Mouse (Mus musculus) liver, adult 2 months (tissue): ENCODE results near the gene Pde4a. TPM values are rescaled to one million over a fixed set of nuclear protein-coding genes. Genes with fewer than 3 reads are reported as not detected.

ENCODE experiments used
- DNase-seq: peaks from one replicate; pipeline ENCODE4 v3.0.0-alpha.2; 2011; ENCODE audit warnings: low read depth, low spot score; ENCODE audit errors: extremely low read depth
- H3K27ac ChIP-seq: fragments of 200-500 bp; replicated peaks from 2 replicates; pipeline ENCODE4 v1.5.1; 2012; ENCODE audit warnings: low read depth, mild to moderate bottlenecking, control low read depth, inconsistent platforms, low read length; ENCODE audit not compliant: insufficient read depth
- H3K27me3 ChIP-seq: fragments of 200-500 bp; 2 replicates; pipeline ENCODE4 v1.6.1; 2012; ENCODE audit warnings: mild to moderate bottlenecking, moderate library complexity, low read length, inconsistent platforms; ENCODE audit not compliant: control insufficient read depth, insufficient read depth
- H3K36me3 ChIP-seq: fragments of 200-500 bp; 2 replicates; pipeline ENCODE4 v1.6.1; 2012; ENCODE audit warnings: low read length, inconsistent platforms; ENCODE audit not compliant: control insufficient read depth, insufficient read depth
- H3K4me1 ChIP-seq: fragments of 200-500 bp; 2 replicates; pipeline ENCODE4 v1.6.1; 2011; ENCODE audit warnings: low read length; ENCODE audit not compliant: control insufficient read depth, insufficient read depth
- H3K4me3 ChIP-seq: fragments of 200-500 bp; 2 replicates; pipeline ENCODE4 v1.5.1; 2011; ENCODE audit warnings: low read depth, mild to moderate bottlenecking, control low read depth, low read length, moderate library complexity; ENCODE audit not compliant: insufficient read depth
- H3K79me2 ChIP-seq: fragments of 200-500 bp; 2 replicates; pipeline ENCODE4 v1.6.1; 2012; ENCODE audit warnings: inconsistent platforms, mild to moderate bottlenecking, low read length, moderate library complexity; ENCODE audit not compliant: control insufficient read depth, insufficient read depth
- H3K9ac ChIP-seq: fragments of 200-500 bp; 2 replicates; pipeline ENCODE4 v1.6.1; 2012; ENCODE audit warnings: low read depth, mild to moderate bottlenecking, control low read depth, inconsistent platforms, low read length
- CTCF ChIP-seq: fragments of 200-500 bp; IDR thresholded peaks from 2 replicates; pipeline ENCODE4 v1.5.1; 2011; ENCODE audit warnings: low read depth, low read length, control low read depth
- POLR2A ChIP-seq: fragments of 200-500 bp; IDR thresholded peaks from 2 replicates; pipeline ENCODE4 v1.6.1; 2011; ENCODE audit warnings: low read length, control low read depth; ENCODE audit not compliant: insufficient read depth; ENCODE audit errors: extremely low read depth
- WGBS: fragments of 180-500 bp; shearing (Covaris S2); methylation state at CpG from one replicate; pipeline ENCODE4 v1.1.7; 2018; 5-methylcytosine and 5-hydroxymethylcytosine counted together
- polyA plus RNA-seq: library from polyadenylated mRNA; depleted of rRNA; stranded (reverse); fragments of >200 nt; gene quantifications from 2 replicates; pipeline ENCODE4 v1.2.3, GENCODE M21; 2012
- total RNA-seq: library from RNA; depleted of rRNA; stranded (reverse); fragments of >200 nt; gene quantifications from 2 replicates; pipeline ENCODE4 v1.2.3, GENCODE M21; 2014

The Pde4a gene
- total and polyA plus RNA-seq, 2 experiments: 1.0 to 3.5 TPM

DNA sequence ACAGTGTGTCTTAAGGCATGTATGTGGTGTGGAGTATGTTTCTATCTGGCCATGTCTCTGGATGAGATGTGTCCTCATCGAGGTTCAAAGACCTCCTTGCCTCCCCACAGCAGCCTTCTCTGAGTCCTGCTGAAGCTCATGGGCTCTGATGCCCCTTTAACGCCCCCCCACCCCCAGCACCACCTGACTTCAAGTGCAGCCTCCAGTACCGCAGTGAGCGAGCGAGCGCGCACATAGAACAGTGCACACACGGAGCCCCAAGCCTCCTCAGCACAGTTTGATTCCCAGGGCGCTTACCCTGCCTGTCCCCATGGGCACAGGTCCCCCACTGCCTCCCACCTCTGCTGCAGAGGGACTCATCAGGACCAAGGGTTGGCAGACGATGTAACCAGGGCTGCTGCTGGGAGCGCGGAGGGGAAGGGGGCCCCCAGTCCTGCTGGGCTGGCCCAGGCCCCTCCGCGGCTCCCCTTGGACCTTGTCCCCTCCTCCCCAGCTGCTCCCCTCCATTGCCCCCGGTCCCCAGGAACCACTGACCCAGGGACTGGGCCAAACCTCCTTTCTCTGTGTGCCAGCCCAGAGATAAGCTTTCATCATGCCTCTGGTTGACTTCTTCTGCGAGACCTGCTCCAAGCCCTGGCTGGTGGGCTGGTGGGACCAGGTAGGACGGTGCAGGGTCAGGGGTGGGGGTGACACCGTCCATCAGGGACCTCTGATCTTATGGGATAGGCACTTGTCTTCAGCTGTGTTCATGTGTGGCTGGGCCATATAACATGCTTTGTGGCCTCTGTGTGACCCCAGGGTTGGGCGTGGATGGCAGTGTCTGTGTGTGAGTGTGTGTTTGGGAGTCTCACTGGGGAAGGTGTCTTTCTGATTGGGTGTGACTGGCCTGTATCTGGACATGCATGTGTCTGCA, 31.3 kb downstream of the Pde4a start:
- Histone ChIP-seq H3K4me3 (no peak overlapping the region), H3K79me2 (no peaks in the 10 kb centered on the region), H3K9ac (no peak overlapping the region), H3K36me3 (peaks cover 3% of the 10 kb centered on the region; the same call in 1 of the 2 replicates), H3K4me1 (no peaks in the 10 kb centered on the region), H3K27me3 (no peaks in the 10 kb centered on the region), H3K27ac (no peak overlapping the region)
- 83% methylated on average over 19 of the region's 19 CpGs for WGBS
- DNase-seq: no peak
- TF ChIP-seq POLR2A: no peak
- no peak for TF ChIP-seq CTCF

DNA sequence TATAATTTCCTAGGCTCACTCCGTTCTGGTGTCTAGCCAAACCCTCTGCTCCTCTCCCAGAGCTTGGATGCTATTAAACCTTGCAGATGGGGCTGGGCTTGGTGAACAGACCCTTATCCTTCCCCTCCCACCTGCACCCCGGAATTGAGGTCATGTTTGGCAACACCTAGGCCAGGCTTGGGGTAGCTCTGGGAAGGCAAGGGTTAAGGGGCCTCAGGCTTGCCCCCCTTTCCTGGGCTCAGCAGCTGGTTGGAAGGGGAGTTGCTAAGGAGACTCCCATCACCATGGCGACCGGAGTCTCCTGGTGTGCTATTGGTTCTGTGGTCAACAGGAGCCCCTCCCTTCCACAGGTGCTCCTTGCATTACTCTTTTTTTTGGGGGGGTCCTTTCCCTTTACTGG, 32.5 kb downstream of the Pde4a start:
- DNase-seq: no peak
- Histone ChIP-seq H3K27me3 (no peaks in the 10 kb centered on the region), H3K36me3 (peaks cover 2% of the 10 kb centered on the region; the same call in 1 of the 2 replicates), H3K27ac (no peak overlapping the region), H3K4me3 (no peak overlapping the region), H3K9ac (no peak overlapping the region), H3K4me1 (no peaks in the 10 kb centered on the region), H3K79me2 (no peaks in the 10 kb centered on the region)
- TF ChIP-seq POLR2A: no peak
- TF ChIP-seq CTCF: no peak
- 79% methylated on average over 4 of the region's 4 CpGs for WGBS

DNA sequence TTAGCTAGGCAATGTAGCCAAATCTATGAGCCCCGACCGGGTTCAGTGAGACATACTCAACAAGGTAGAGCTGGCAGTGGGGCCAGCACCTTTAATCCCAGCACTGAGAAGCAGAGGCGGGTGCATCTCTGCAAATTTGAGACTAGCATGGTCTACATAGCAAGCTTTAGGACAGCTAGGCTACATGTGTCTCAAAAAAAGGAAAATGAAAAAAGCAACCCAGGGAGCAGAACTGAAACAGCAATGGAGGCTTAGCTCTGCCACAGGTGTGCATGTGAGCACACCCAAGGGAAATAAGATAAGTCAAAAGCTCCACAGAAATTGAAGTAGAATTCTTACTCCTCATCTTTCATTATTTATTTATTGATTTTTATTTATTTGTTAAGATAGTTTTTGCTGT, 33.4 kb downstream of the Pde4a start:
- Histone ChIP-seq H3K4me3 (no peak overlapping the region), H3K27ac (no peak overlapping the region), H3K4me1 (no peaks in the 10 kb centered on the region), H3K9ac (no peak overlapping the region), H3K79me2 (no peaks in the 10 kb centered on the region), H3K36me3 (0 out of 2 replicates have a peak, but pooled peaks cover 1% of the 10 kb centered on the region), H3K27me3 (no peaks in the 10 kb centered on the region)
- TF ChIP-seq POLR2A: no peak
- TF ChIP-seq CTCF: no peak
- 92% methylated on average over 3 of the region's 3 CpGs for WGBS
- no peak for DNase-seq

DNA sequence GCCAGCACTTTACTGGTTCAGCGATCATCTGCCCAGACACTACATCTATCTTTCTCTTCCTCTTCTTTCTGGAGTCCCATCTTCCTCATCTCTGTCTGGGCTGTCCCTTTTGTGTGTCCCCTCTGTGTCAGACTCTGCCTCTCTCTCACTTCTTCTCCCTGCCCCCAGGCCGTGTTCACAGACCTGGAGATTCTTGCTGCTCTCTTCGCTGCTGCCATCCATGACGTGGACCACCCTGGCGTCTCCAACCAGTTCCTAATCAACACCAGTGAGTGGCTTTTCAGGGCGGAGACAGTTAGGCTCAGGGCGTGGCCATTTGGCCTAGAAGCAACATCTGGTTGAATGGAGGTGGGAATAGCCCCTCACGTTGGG, 38.6 kb downstream of the Pde4a start:
- TF ChIP-seq POLR2A (no peak), CTCF (no peak)
- H3K79me2 ChIP-seq: no peaks in the 10 kb centered on the region
- no peak for DNase-seq
- no peaks in the 10 kb centered on the region for H3K4me1 ChIP-seq
- 75% methylated on average over 8 of the region's 8 CpGs for WGBS
- H3K27ac ChIP-seq: no peak overlapping the region
- H3K4me3 ChIP-seq: no peak overlapping the region
- H3K27me3 ChIP-seq: no peaks in the 10 kb centered on the region
- H3K9ac ChIP-seq: no peak overlapping the region
- H3K36me3 ChIP-seq: no peaks in the 10 kb centered on the region; the same call in 1 of the 2 replicates

DNA sequence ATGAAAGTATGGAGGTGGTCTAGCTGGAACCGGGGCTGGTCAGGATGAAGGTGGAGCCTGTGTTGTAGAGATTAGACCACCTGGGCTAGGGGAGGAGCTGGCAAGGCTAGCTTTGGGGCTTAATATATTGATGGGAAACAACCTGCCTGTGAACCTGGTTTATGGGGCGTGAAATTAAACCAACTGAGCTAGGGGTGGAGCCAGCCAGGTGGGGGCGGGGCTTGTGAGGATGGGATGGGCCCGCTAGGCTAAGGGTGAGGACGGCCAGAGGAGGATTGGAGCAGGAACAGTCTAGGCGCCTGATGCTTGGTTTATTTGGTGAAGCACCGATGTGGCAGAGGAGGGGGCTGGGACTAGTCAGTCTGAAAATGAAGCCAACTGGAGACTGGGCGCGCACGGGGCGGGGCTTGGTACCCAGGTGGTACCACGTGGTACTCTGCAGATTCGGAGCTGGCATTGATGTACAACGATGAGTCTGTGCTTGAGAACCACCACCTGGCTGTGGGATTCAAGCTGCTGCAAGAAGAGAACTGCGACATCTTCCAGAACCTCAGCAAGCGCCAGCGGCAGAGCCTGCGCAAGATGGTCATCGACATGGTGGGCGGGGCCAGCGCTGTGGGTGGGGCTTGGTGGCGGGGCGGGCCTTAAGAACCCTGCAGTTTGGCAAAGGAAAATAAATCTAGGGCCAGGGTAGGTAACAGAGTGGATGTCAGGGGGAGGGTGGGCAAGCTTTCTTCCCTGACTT, 39.2 kb downstream of the Pde4a start:
- H3K36me3 ChIP-seq: no peaks in the 10 kb centered on the region; the same call in 1 of the 2 replicates
- no peak overlapping the region for H3K27ac ChIP-seq
- no peak overlapping the region for H3K9ac ChIP-seq
- H3K27me3 ChIP-seq: no peaks in the 10 kb centered on the region
- H3K79me2 ChIP-seq: no peaks in the 10 kb centered on the region
- DNase-seq: no peak
- no peak overlapping the region for H3K4me3 ChIP-seq
- 46% methylated on average over 23 of the region's 23 CpGs for WGBS
- no peaks in the 10 kb centered on the region for H3K4me1 ChIP-seq
- TF ChIP-seq POLR2A (no peak), CTCF (no peak)

DNA sequence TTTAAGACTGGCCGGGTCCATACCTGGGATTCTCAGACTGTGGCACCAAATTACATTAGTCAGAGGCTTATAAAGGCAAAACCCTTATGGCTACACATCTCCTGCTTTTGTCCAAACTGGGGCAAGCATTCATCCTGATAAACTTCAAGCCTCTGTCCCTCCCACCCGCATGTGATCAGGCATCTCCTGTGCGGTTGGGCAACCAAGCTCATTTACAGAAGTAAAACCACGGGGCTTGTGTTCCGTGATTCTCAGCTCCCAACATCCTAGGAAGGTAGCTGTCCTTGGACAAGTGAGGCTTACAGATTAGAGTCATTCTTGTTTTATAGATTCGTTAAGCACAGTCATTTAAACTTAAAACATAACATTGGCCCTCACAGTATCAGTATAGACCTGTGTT, 41.3 kb downstream of the Pde4a start:
- TF ChIP-seq CTCF (no peak), POLR2A (no peak)
- Histone ChIP-seq H3K9ac (no peak overlapping the region), H3K27me3 (no peaks in the 10 kb centered on the region), H3K36me3 (no peaks in the 10 kb centered on the region; the same call in 1 of the 2 replicates), H3K79me2 (no peaks in the 10 kb centered on the region), H3K4me3 (no peak overlapping the region), H3K4me1 (peaks cover 2% of the 10 kb centered on the region), H3K27ac (no peak overlapping the region)
- DNase-seq: no peak
- 86% methylated on average over 6 of the region's 6 CpGs for WGBS
